ENCODE assay signal across 24 mouse cellular contexts in the genomic region with DNA sequence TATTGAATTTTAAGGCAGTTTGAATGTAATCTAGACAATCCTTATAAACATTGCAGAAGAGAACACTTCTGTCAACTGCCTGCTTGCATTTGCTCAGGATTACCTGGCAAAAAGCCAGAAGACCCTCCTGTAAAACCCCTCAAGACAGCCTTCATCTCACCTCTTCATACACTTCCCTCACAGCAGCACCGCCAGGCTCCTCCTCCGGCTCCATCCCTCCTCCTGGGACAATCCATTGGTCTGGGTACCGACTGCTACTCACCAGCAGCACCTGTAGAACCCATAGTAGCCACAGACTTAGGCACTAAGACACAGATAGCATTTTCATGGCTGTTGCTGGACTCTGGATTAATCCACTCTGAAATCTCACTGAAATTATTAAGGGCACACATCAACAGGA. TPM values are rescaled to one million over a fixed set of nuclear protein-coding genes. Genes with fewer than 3 reads are reported as not detected.
A peak's percentile ranks its signal among the peaks of the same experiment; 100 is the strongest.
DNase-seq lines count a peak whose midpoint lies in the region; ATAC-seq and TF ChIP-seq lines count a peak whose summit lies in the region.
"Had no signal": no experiment of that assay in that cellular context is flagged by ENCODE, and none has a peak within 500 bp of the region (broad histone marks: within the 10 kb centered on the region; RNA-seq: fewer than 3 reads in every experiment).

No protein-coding gene starts in this region.

- no peak for TF ChIP-seq CTCF in gastrocnemius, adult 2 months (IDR thresholded peaks at IDR 0.05)
- TF ChIP-seq CTCF in lung, embryonic 14.5 days (IDR thresholded peaks at IDR 0.05; ENCODE audit: low read depth), result no peak

- peaks cover 16% of the 10 kb centered on the region for H3K36me3 ChIP-seq in hindbrain, embryonic 15.5 days
- H3K36me3 ChIP-seq in hindbrain, embryonic 10.5 days, result peaks cover 77% of the 10 kb centered on the region
- H3K36me3 ChIP-seq in lung, embryonic 14.5 days (ENCODE audit: insufficient read depth), result peaks cover 40% of the 10 kb centered on the region

- no peaks in the 10 kb centered on the region for H3K27me3 ChIP-seq in hindbrain, embryonic 15.5 days
- no peaks in the 10 kb centered on the region for H3K27me3 ChIP-seq in hindbrain, embryonic 10.5 days (ENCODE audit: insufficient read depth, poor library complexity, severe bottlenecking)
- H3K27me3 ChIP-seq in lung, embryonic 14.5 days (ENCODE audit: insufficient read depth, low read length), result no peaks in the 10 kb centered on the region
- H3K27me3 ChIP-seq: heart, embryonic 15.5 days; kidney, embryonic 15.5 days; limb, embryonic 12.5 days had no signal

- no peak overlapping the region for H3K4me2 ChIP-seq in hindbrain, embryonic 15.5 days
- H3K4me2 ChIP-seq in lung, embryonic 14.5 days, result no peak overlapping the region
- H3K4me2 ChIP-seq: heart, embryonic 15.5 days; kidney, embryonic 15.5 days; limb, embryonic 12.5 days; liver, embryonic 11.5 days had no signal

- no peak for ATAC-seq in hindbrain, embryonic 15.5 days (ENCODE audit: low FRiP score, low read depth)
- ATAC-seq in lung, embryonic 14.5 days (ENCODE audit: insufficient read depth), result 0 out of 2 replicates have a peak, but pooled peaks have one; percentile 32
- ATAC-seq: CD4-positive, CD25-positive, alpha-beta regulatory T cell, adult 4 months had no signal

- DNase-seq in gastrocnemius, adult 2 months, result no peak
- DNase-seq in gastrocnemius, postnatal 4 days (ENCODE audit: low spot score in 2 of 2), result no peak
- DNase-seq in hindbrain, embryonic 10.5 days (ENCODE audit: low spot score), result no peak
- no peak for DNase-seq in lung, embryonic 14.5 days
- no peak for DNase-seq in lung, postnatal 25 days (ENCODE audit: low spot score)
- DNase-seq: adrenal gland, postnatal 14 days; cerebellum, adult 11 months; cerebellum, adult 9-10 months; cerebellum, postnatal 36 days; gastrocnemius, postnatal 25 days; heart, postnatal 4 days; kidney, adult 18-20 months; kidney, postnatal 25 days; lung, adult 18-20 months; lung, postnatal 10 days; right cerebral cortex, adult 18-20 months; spleen, adult 18-20 months had no signal

- no peak overlapping the region for H3K9ac ChIP-seq in hindbrain, embryonic 15.5 days
- H3K9ac ChIP-seq in lung, embryonic 14.5 days, result no peak overlapping the region
- H3K9ac ChIP-seq: heart, embryonic 15.5 days; kidney, embryonic 15.5 days; limb, embryonic 12.5 days had no signal

- no peaks in the 10 kb centered on the region for H3K9me3 ChIP-seq in hindbrain, embryonic 15.5 days
- no peaks in the 10 kb centered on the region for H3K9me3 ChIP-seq in hindbrain, embryonic 10.5 days
- no peaks in the 10 kb centered on the region for H3K9me3 ChIP-seq in lung, embryonic 14.5 days (ENCODE audit: low read depth, low read length)
- H3K9me3 ChIP-seq: heart, embryonic 15.5 days; kidney, embryonic 15.5 days; limb, embryonic 12.5 days had no signal

- intact Hi-C loops in gastrocnemius, adult 2 months (cut with DNase I), result loop anchor here (5.0 kb wide), 1 partner anchor 390 kb away; a partner anchor contains a TSS

- H3K4me3 ChIP-seq in gastrocnemius, adult 2 months, result no peak overlapping the region
- no peak overlapping the region for H3K4me3 ChIP-seq in hindbrain, embryonic 15.5 days
- no peak overlapping the region for H3K4me3 ChIP-seq in hindbrain, embryonic 10.5 days
- H3K4me3 ChIP-seq in lung, embryonic 14.5 days (ENCODE audit: low read depth, low read length), result no peak overlapping the region
- H3K4me3 ChIP-seq: heart, adult 2 months; heart, embryonic 15.5 days; kidney, embryonic 15.5 days; limb, embryonic 12.5 days had no signal

- H3K4me1 ChIP-seq in hindbrain, embryonic 15.5 days (replicated peaks), result peaks cover 9% of the 10 kb centered on the region
- H3K4me1 ChIP-seq in hindbrain, embryonic 10.5 days (replicated peaks), result no peaks in the 10 kb centered on the region
- no peaks in the 10 kb centered on the region for H3K4me1 ChIP-seq in lung, embryonic 14.5 days (ENCODE audit: insufficient read depth)

- 58% methylated on average over 3 of the region's 3 CpGs for WGBS in hindbrain, embryonic 15.5 days
- WGBS in hindbrain, embryonic 10.5 days, result 61% methylated on average over 3 of the region's 3 CpGs
- 53% methylated on average over 3 of the region's 3 CpGs for WGBS in lung, embryonic 14.5 days

- H3K27ac ChIP-seq in gastrocnemius, adult 2 months, result peak overlapping the region; percentile 85; the same call in 1 of the 2 replicates
- H3K27ac ChIP-seq in hindbrain, embryonic 15.5 days (replicated peaks), result 0 out of 2 replicates have a peak overlapping the region, but pooled peaks have one; percentile 14
- no peak overlapping the region for H3K27ac ChIP-seq in hindbrain, embryonic 10.5 days
- H3K27ac ChIP-seq in lung, embryonic 14.5 days (ENCODE audit: low read depth), result no peak overlapping the region
- H3K27ac ChIP-seq: heart, embryonic 15.5 days; kidney, embryonic 15.5 days; limb, embryonic 12.5 days had no signal

RNA-seq across cellular contexts. Expression of a gene that starts 11.6 kb away (rescaled TPM):
- 100 to 1,000 TPM; 182 to 332 TPM for total RNA-seq in gastrocnemius, adult 2 months (2021)
- total RNA-seq in gastrocnemius, postnatal 4 days (2021), result 100 to 1,000 TPM; 213 to 216 TPM
- polyA plus RNA-seq in hindbrain, embryonic 15.5 days (2015; fragmentation: Nextera tagmentation; extraction: Ambion mirVana), result 68.5 and 69.0 TPM in 2 replicates
- 76.4 and 86.5 TPM in 2 replicates for polyA plus RNA-seq in hindbrain, embryonic 10.5 days (2016; fragmentation: Nextera tagmentation; extraction: Ambion mirVana)
- 91.2 and 93.4 TPM in 2 replicates for polyA plus RNA-seq in lung, embryonic 14.5 days (2014; fragmentation: Nextera tagmentation; extraction: Ambion mirVana)

RNA-seq across cellular contexts. Expression of a gene that starts 37.4 kb away (rescaled TPM):
- 10 to 100 TPM; 71.3 to 75.6 TPM for total RNA-seq in gastrocnemius, adult 2 months (2021)
- total RNA-seq in gastrocnemius, postnatal 4 days (2021), result 100 to 1,000 TPM; 127 to 128 TPM
- 365 and 371 TPM in 2 replicates for polyA plus RNA-seq in hindbrain, embryonic 15.5 days (2015; fragmentation: Nextera tagmentation; extraction: Ambion mirVana)
- 422 and 455 TPM in 2 replicates for polyA plus RNA-seq in hindbrain, embryonic 10.5 days (2016; fragmentation: Nextera tagmentation; extraction: Ambion mirVana)
- 420 and 425 TPM in 2 replicates for polyA plus RNA-seq in lung, embryonic 14.5 days (2014; fragmentation: Nextera tagmentation; extraction: Ambion mirVana)

RNA-seq across cellular contexts. Expression of a gene that starts 50.6 kb away (rescaled TPM):
- total RNA-seq in gastrocnemius, adult 2 months (2021), result 100 to 1,000 TPM; 307 to 392 TPM
- 100 to 1,000 TPM; 155 to 161 TPM for total RNA-seq in gastrocnemius, postnatal 4 days (2021)
- polyA plus RNA-seq in hindbrain, embryonic 15.5 days (2015; fragmentation: Nextera tagmentation; extraction: Ambion mirVana), result 257 and 280 TPM in 2 replicates
- polyA plus RNA-seq in hindbrain, embryonic 10.5 days (2016; fragmentation: Nextera tagmentation; extraction: Ambion mirVana), result 360 and 381 TPM in 2 replicates
- polyA plus RNA-seq in lung, embryonic 14.5 days (2014; fragmentation: Nextera tagmentation; extraction: Ambion mirVana), result 356 and 358 TPM in 2 replicates

Comparison
In these comparisons a context has a peak if more than half of its experiments do, and no peak if none do; other contexts are left out.
1. H3K27ac ChIP-seq: peak in gastrocnemius, adult 2 months (single experiment) and hindbrain, embryonic 15.5 days (single experiment); none in hindbrain, embryonic 10.5 days (single experiment) and lung, embryonic 14.5 days (single experiment).